Comparison of ENCODE assay signal across 11 mouse cellular contexts in genomic region chr4:130883820-130884533, GRCm38 (mm10). TPM values are rescaled to one million over a fixed set of nuclear protein-coding genes. Genes with fewer than 3 reads are reported as not detected.
DNase-seq lines count a peak whose midpoint lies in the region; ATAC-seq and TF ChIP-seq lines count a peak whose summit lies in the region.
"Had no signal": no experiment of that assay in that cellular context is flagged by ENCODE, and none has a peak within 500 bp of the region (broad histone marks: within the 10 kb centered on the region; RNA-seq: fewer than 3 reads in every experiment).

No protein-coding gene starts in this region.

- WGBS in cerebellum, adult 2 months, result 24% methylated on average over 13 of the region's 13 CpGs
- WGBS in neural tube, embryonic 15.5 days, result 53% methylated on average over 13 of the region's 13 CpGs
- whole genome bisulfite sequencing in heart, adult 2 months, result 41% methylated on average over 13 of the region's 13 CpGs

- no peak overlapping the region for H3K27ac ChIP-seq in cerebellum, adult 2 months (ENCODE audit: insufficient read depth, low read length)
- no peak overlapping the region for H3K27ac ChIP-seq in neural tube, embryonic 15.5 days (replicated peaks)
- no peak overlapping the region for H3K27ac ChIP-seq in heart, adult 2 months
- H3K27ac ChIP-seq: kidney, postnatal 0 days; liver, embryonic 13.5 days had no signal

- intact Hi-C loops in heart, adult 2 months (cut with DNase I), result no loop called here

- no peak for TF ChIP-seq CTCF in cerebellum, adult 2 months (IDR thresholded peaks at IDR 0.05; ENCODE audit: borderline replicate concordance, insufficient read depth, low read depth, low read length)
- no peak for TF ChIP-seq CTCF in heart, adult 2 months (IDR thresholded peaks at IDR 0.05)

- DNase-seq in cerebellum, adult 2 months, result peak; percentile 45 to 73
- DNase-seq in neural tube, embryonic 10.5 days (ENCODE audit: extremely low spot score, low spot score), result peak; percentile 57
- peak; percentile 43 for DNase-seq in forelimb bud, embryonic 11.5 days (ENCODE audit: low read depth, low spot score)
- DNase-seq in frontal cortex, postnatal 14 days (ENCODE audit: low spot score in 2 of 2), result no peak
- no peak for DNase-seq in heart, adult 2 months
- DNase-seq in c-Kit-positive CD71-positive TER-119-positive erythroid progenitor cells, embryonic 14.5 days (ENCODE audit: low spot score), result no peak
- DNase-seq: adrenal gland, adult 2 months; liver, embryonic 13.5 days had no signal

- no peak overlapping the region for H3K9ac ChIP-seq in neural tube, embryonic 15.5 days (replicated peaks)
- no peak overlapping the region for H3K9ac ChIP-seq in heart, adult 2 months (ENCODE audit: low read depth, low read length)
- H3K9ac ChIP-seq: liver, embryonic 13.5 days had no signal

- H3K27me3 ChIP-seq in cerebellum, adult 2 months (ENCODE audit: control insufficient read depth, insufficient read depth, low read length), result no peaks in the 10 kb centered on the region
- peaks cover 15% of the 10 kb centered on the region for H3K27me3 ChIP-seq in neural tube, embryonic 15.5 days (replicated peaks)
- H3K27me3 ChIP-seq in heart, adult 2 months (ENCODE audit: control insufficient read depth, insufficient read depth, low read length), result no peaks in the 10 kb centered on the region
- H3K27me3 ChIP-seq: liver, embryonic 13.5 days had no signal

- no peak overlapping the region for H3K4me2 ChIP-seq in neural tube, embryonic 15.5 days
- H3K4me2 ChIP-seq: liver, embryonic 13.5 days had no signal

- TF ChIP-seq EP300 in heart, adult 2 months (IDR thresholded peaks at IDR 0.05; ENCODE audit: insufficient read depth, low read depth, low read length), result no peak

- H3K36me3 ChIP-seq in neural tube, embryonic 15.5 days, result no peaks in the 10 kb centered on the region
- no peaks in the 10 kb centered on the region for H3K36me3 ChIP-seq in heart, adult 2 months (ENCODE audit: control insufficient read depth, insufficient read depth, low read length)
- H3K36me3 ChIP-seq: liver, embryonic 13.5 days had no signal

- H3K4me3 ChIP-seq in cerebellum, adult 2 months (replicated peaks; ENCODE audit: insufficient read depth, low read depth, low read length), result no peak overlapping the region
- H3K4me3 ChIP-seq in neural tube, embryonic 15.5 days (replicated peaks), result no peak overlapping the region
- H3K4me3 ChIP-seq in heart, adult 2 months, result no peak overlapping the region
- H3K4me3 ChIP-seq: liver, embryonic 13.5 days had no signal

- H3K4me1 ChIP-seq in cerebellum, adult 2 months (ENCODE audit: control insufficient read depth, insufficient read depth, low read length), result no peaks in the 10 kb centered on the region
- H3K4me1 ChIP-seq in neural tube, embryonic 15.5 days, result peaks cover 4% of the 10 kb centered on the region
- H3K4me1 ChIP-seq in heart, adult 2 months (ENCODE audit: control insufficient read depth, insufficient read depth, low read length), result 0 out of 2 replicates have a peak, but pooled peaks cover 2% of the 10 kb centered on the region
- H3K4me1 ChIP-seq: liver, embryonic 13.5 days had no signal

- no peak for ATAC-seq in cerebellum, adult (ENCODE audit: insufficient number of reproducible peaks, low FRiP score, low TSS enrichment)
- no peak for ATAC-seq in neural tube, embryonic 15.5 days (ENCODE audit: low FRiP score)

- no peaks in the 10 kb centered on the region for H3K79me2 ChIP-seq in heart, adult 2 months (replicated peaks; ENCODE audit: control insufficient read depth, insufficient read depth, low read length)

- TF ChIP-seq POLR2A in cerebellum, adult 2 months (IDR thresholded peaks at IDR 0.05; ENCODE audit: borderline replicate concordance, insufficient read depth, low read length), result no peak
- TF ChIP-seq POLR2A in heart, adult 2 months (IDR thresholded peaks at IDR 0.05; ENCODE audit: insufficient read depth, low read depth, low read length), result no peak

- H3K9me3 ChIP-seq in neural tube, embryonic 15.5 days (replicated peaks), result no peaks in the 10 kb centered on the region
- H3K9me3 ChIP-seq: liver, embryonic 13.5 days had no signal

RNA-seq across cellular contexts. Expression of gene Laptm5, which starts 28.9 kb away (rescaled TPM):
- 18.9 and 19.0 TPM in 2 replicates for polyA plus RNA-seq in cerebellum, adult 2 months (2012; rRNA removed)
- polyA plus RNA-seq in neural tube, embryonic 15.5 days (2015; fragmentation: Nextera tagmentation; extraction: Ambion mirVana), result 29.8 and 64.3 TPM in 2 replicates
- 10 to 100 TPM; 15.5 to 22.8 TPM for total RNA-seq in heart, adult 2 months (2021)
- polyA plus RNA-seq in heart, adult 2 months (2012; rRNA removed), result 44.1 and 59.4 TPM in 2 replicates

Comparison
In these comparisons a context has a peak if more than half of its experiments do, and no peak if none do; other contexts are left out.
1. DNase-seq: peak in cerebellum, adult 2 months (2 of 2), neural tube, embryonic 10.5 days (single experiment) and forelimb bud, embryonic 11.5 days (single experiment); none in frontal cortex, postnatal 14 days (0 of 2), heart, adult 2 months (0 of 2) and c-Kit-positive CD71-positive TER-119-positive erythroid progenitor cells, embryonic 14.5 days (single experiment).